Mouse (Mus musculus) bone marrow macrophage, adult 2 months (primary cell): ENCODE results near the gene Myo16.

Source experiments
- CTCF ChIP-seq: IDR thresholded peaks from 2 replicates; pipeline ENCODE4 v1.5.1; 2012; ENCODE audit warnings: low read depth, mild to moderate bottlenecking, low read length, moderate library complexity
- POLR2A ChIP-seq: IDR thresholded peaks from 2 replicates; pipeline ENCODE4 v1.6.1; 2012; ENCODE audit warnings: mild to moderate bottlenecking, low read depth, low read length, borderline replicate concordance

- TF ChIP-seq CTCF: no peak
- TF ChIP-seq POLR2A: no peak
Measured at GRCm38 (mm10) chr8:10589422-10589933, 435.8 kb downstream of the Myo16 start.
